Mouse (Mus musculus) megakaryocyte progenitor cell, adult 5-6 weeks (primary cell): ENCODE measurements at regions not wholly inside any gene's neighbourhood (a gene's known extent, or its start where the extent isn't known, plus 50 kb on each side); places are given as distances from the start of the nearest gene placed in this dataset.
"Not testable (repeated sequence)": the region's sequence is repeated elsewhere in the genome, so short reads cannot be mapped to it uniquely, and the experiment has no call there.

ENCODE experiments used
- ATAC-seq: replicated peaks from 2 replicates; pipeline ENCODE4 v1.8.0; 2016; ENCODE audit warnings: mild to moderate bottlenecking, moderate TSS enrichment, inconsistent platforms; ENCODE audit not compliant: poor library complexity

DNA sequence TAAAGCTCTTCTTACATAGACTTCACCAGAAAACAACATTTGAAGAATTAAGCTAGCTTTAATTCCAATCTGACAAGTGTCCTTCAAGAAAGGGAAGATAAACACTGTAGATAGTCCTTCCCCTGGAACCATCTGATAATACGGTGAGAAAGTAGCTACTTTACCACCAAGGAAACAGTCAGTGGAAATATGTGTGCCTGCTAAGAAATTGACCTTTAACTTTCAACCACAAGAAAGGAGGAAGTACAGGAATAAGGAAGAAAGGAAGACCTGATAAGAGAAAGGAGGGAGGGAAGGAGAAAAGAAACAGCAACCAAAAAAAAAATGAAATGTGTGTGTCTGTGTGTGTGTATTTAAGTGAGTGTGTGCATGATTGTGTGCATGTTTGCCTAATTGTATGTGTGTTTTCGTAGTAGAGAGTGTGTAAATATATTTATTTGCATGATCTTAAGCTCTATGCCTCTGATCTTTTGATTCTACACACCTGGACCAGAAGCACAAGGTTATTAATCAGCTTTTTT, 831.3 kb downstream of the Pla2g4a start:
- ATAC-seq = peak; percentile 87

DNA sequence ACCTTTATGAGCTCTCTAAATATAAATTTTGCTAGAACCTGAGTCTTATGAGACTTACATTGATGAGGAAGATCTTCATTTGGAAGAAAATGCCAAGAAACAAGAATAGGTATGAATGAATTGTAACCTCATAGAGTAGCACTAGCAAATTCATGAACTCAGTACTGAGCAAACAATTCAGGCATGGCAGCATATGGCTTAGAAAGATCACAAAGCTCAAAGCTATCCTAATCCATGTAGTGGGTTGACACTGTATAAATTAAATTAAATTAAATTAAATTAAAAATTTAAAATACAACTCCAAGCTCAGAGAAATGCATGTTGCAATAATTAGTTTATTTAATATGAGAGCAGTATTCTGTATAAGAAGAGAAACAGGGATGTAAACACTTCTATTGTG, 832.0 kb downstream of the Pla2g4a start:
- ATAC-seq = no peak

DNA sequence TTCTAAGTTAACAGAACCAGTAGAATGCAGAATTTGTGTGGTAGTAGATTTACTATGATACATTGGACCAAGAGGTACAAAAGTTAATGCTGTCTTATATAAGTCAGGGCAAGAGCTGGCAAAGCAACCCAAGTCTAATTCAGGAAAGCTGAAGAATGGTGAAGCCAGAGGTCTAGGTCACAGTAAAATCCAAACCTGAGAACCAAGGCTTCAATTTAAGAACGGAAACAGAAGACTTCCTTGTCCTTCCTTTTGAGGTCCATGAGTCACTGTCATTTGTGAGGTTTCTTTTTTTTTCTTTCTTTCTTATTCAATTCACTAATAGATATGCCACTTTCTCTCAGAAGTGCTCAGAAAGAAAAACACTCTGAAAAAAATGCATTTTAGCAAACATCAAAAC, 833.4 kb downstream of the Pla2g4a start:
- peak; percentile 71 for ATAC-seq

DNA sequence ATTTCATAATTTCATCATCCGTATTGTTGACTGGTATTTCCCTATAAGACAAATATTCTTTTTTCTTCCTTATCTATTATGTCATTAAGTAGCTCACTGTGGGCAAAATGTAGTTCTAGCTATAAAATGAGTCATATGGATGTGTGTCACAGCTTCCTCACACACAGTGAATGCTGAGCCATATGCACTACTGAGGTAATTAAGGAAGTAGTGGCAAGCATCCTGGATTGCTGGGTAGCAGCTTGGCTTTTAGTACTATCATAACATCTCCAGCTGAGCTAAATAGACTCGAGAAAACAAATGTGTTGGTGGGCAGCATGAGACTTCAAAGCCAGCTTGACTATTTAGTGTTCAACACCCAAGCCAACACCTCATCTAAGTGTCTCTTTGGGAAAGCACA, 857.7 kb downstream of the Pla2g4a start:
- no peak for ATAC-seq

DNA sequence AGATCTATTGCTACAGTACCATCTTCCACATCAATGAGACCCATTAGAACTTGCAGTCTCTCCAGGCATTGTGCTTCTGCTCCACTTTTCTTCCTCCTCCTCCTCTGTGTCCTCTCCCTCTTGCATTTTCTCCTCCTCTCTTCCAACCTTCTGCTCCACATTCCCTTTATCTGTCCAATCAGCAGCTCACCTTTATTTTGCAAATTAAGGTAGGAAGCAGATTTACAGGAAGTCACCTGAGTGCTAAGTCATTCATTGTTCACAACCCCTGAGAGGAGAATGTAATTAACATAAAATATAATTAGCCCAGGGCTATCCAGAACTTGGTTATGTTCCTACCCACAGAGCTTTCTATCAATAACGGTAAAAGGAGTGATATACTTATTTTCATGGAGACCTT, 863.7 kb downstream of the Pla2g4a start:
- ATAC-seq = no peak

DNA sequence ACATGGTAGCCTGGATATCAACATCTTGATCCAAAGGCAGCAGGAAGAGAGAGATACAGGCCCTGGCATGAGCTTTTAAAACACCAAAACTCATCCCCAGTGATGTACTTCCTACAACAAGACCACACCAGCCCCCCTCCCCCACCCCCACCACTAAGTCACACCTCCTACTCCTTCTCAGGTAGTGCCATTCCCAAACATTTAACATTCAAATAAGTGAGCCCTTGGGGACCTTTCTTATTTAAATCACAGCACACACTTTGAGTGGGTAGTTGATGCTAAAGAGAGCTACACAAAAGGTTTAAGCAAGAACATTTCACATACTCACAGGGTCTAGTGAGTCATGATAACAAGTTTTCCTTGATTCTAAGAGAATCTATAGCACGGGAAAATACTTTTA, 886.4 kb downstream of the Pla2g4a start:
- ATAC-seq = no peak

DNA sequence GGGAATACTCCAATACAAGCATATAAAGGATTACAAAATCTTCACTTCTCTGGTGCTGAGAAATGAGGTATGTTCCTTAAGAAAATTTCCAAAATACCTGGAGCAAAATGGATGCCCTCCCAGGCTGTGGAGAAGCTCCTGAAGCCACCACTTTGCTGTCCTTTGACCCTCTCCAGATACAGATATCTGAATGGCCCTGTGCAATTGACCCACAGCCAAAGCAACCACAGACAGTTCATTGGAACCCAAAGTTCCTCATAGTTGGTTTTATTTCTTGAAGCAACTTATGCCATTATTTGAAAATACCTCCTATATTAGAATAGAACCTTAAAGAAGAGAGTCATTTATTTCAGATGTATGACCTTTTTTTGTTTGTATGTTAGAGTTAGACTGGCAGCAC, 891.5 kb downstream of the Pla2g4a start:
- no peak for ATAC-seq

DNA sequence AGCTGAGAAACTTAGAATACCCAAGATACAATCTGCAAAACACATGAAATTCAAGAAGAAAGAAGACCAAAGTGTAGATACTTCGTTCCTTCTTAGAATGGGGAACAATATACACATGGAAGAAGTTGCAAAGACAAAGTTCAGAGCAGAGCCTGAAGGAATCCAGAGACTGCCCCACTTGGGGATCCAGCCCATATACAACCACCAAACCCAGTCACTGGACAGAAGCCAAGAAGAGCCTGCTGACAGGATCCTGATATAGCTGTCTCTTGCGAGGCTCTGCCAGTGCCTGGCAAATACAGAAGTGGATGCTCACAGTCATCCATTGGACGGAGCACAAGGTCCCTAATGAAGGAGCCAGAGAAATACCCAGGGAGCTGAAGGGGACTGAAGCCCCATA, 898.1 kb downstream of the Pla2g4a start:
- ATAC-seq = not testable (repeated sequence)

DNA sequence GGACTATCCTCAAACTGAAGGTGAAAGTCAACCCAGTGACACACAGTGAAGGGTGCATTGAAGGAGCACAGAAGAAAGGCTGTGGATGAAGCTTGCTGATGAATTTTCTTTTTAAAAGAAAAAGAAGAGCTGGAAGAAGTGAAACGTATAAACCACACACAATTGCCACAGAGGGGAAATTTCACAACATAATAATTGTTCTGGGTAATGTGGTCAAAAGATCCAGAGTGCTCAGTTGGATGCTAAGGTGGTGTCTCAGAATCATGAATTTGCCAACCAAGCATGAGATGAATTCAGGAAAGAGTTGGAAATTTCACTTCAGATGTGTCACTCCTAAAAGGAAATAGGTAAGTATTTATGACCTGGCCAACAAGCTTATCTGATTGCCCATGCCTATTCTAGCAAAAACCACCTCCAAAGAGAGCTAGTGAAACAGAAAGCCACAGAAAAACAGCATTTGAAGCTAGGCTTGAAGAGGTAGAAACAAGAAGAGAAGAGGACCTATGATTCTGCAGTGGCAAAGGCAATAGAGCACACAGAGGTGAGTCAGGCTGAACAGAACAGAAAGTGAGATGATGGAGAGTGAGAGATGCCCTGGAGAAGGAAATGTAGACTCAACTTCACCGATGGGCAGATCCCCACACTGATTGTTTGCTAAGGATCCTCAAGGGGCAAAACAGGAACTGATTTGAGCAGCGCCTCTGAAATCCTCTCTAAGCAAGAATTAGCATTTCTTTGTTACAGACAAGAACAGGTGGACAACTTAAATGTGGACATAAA, 922.7 kb downstream of the Pla2g4a start:
- ATAC-seq = peak; percentile 73

DNA sequence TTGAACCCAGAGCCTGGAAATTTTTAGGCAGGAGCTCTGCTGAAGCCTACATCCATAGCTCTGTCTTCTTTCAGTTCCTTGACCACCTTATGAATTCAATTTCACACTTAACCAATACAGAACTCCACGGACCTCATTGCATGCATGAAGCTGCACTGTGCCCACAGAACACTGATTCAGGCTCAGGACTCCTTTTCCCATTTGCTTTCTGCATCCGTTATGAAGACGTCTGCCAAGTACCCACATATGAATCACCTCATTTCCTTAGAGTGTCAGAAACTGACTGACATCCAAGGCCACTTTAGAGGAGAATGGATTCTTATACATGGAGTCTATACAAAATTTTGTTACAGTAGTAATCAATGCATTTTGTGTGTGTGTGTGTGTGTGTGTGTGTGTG, 932.8 kb downstream of the Pla2g4a start:
- no peak for ATAC-seq

DNA sequence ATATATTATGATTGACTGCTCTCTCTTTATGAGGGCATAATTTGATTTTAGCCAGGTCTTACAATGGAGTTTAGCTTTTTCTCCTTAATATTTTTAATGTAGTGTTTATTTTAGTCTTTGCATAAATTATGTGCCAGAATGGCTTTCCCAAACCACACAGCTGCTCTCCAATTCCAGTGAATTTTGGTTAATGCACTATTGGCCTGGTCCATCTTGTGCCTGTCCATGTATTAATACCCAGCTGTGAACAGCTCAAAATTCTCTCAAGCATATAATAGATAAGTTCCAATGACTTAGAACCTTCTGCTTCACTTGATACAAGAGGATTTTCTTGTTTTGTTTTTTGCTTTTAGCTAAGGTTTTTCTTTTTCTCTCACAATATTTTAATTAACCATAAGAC, 939.4 kb downstream of the Pla2g4a start:
- no peak for ATAC-seq

DNA sequence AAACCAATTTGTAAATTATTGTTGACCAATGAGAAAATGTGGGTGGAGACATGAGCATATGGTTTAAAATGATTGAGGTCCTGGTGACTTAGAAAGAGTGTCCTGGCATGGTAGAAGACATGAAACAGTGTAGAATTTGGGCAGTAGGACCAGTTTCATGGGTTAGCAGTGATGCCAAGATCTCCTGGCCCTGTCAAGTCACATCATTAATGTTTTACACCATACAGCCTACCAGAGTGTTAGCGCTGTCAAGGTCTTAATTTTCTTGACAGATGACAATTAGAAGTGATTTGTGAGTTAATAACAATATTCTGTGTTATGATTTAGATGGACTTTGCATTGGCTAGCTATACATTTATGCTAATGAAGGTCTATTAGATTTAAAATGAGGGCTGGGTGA, 939.8 kb downstream of the Pla2g4a start:
- no peak for ATAC-seq

DNA sequence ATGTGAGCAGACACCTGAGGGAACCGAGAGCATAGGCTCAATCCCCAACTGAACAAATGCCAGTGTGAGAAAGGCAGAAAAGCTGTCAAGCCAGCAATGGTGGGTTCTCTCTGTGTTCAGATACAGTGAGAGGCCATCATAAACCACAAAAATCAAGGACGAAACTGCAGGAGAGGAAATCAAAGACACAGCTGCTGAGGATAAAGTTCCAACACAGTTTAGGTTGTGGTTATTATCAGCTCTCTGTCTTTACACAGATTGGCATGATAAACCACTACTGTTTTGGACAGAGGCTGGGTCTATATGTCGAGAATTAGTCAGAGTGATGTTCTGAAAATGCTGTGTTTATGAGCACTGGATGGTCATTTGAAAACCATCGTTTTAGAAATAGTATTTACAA, 946.5 kb downstream of the Pla2g4a start:
- ATAC-seq = no peak

DNA sequence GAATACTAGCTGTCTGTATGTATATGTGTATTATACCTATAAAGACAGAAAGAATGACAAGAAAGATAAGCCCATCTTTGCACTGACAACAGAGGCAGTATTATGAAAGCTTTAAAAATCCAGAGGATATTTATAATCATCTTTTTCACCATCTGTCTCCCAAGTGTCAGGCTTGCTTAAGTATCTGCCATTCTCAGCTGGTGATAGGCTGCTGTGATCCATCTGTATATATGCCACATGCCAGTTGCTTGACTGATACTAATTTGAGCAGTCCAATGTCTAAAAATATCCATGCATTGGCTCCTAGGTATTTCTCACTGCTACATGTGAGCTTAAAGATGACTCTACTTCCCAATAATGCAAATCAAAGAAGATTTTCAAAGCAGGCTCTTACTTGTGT, 950.3 kb downstream of the Pla2g4a start:
- no peak for ATAC-seq

DNA sequence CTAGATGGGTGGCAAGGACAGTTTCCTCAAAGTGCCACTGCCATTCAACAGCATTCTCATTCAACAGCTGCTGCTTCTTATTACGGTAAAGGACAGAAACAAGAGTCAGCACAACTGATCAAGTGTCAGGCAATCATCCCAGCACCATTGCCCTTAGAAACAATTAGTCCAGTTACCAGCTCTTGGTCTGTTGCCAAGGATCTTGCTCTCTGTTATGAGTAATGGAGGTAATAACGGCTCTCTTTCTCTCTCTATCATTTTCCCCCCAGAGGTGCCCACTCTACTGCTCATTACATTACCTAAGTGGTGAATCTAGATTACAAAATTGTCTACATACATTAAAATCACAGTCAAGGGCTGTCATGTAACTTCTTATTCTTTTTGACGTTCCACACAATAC, 961.0 kb downstream of the Pla2g4a start:
- no peak for ATAC-seq

DNA sequence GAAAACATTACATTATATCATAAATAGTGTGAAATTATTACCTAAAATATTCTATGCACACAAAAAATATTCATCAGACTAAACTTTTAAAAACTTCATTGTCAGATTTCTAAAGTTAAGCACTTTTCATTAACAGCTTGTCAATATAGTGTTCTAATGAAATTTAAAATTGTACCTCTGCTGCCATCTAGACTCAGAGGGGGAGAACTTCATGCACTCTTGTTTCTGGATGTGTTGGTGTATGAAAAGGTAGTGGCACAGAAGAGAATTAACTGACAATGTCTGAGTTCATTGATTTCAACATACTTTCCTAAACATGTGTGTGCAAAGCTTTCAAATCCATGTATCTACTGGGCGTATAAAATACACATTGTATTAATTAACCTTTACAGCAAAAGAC, 967.5 kb downstream of the Pla2g4a start:
- peak; percentile 71 for ATAC-seq

DNA sequence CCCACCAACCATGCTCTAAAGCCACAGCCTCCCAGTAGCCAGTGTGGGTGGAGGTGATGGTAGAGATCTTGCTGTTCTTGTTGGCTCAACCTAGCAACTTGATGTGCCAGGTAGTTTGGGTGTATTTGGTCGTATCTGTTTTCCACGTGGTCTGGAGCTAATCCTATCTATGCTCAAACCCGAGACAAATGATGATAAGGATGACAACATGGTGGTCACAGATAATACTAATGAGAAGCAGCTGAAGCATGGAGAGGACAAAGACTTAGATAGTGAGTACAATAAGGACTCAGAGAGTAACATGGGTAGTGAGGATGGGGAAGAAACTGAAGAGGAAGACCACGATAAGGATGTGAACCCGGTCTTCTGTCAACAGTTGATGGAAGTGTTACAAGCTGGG, 983.7 kb downstream of the Pla2g4a start:
- ATAC-seq = no peak

DNA sequence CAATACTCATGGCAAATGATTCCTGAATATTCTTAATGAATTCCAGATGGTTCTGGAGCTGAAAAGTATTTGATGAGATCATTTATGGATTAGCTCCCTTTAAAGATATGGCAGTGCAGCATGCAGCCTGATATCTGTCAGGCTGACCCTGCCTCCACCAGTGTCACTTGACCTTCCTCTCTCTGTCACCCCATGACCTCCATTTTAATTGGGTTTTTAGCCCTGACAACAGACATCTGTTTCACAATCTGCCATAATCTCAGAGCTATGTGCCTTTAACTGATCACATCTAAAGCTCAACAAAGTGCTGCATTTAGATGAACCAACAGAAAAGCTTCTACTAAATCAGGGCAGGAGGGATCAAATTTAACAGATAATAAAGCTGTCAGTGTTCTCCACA, 995.7 kb downstream of the Pla2g4a start:
- ATAC-seq = no peak

DNA sequence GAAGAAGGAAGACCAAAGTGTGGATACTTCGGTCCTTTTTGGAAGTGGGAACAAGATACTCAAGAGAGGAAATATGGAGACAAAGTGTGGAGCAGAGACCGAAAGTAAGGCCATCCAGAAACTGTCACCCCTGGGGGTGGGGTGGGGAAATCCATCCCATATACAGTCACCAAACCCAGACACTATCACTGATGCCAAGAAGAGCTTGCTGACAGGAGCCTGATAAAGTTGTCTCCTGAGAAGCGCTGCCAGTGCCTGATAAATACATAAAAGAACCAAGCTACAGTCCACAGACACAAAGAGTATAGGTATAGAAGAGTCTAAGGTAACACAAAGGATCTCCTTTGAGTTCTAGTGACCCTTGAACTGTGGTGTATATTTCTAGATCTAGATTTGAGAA, 1026.7 kb downstream of the Pla2g4a start:
- ATAC-seq = no peak

DNA sequence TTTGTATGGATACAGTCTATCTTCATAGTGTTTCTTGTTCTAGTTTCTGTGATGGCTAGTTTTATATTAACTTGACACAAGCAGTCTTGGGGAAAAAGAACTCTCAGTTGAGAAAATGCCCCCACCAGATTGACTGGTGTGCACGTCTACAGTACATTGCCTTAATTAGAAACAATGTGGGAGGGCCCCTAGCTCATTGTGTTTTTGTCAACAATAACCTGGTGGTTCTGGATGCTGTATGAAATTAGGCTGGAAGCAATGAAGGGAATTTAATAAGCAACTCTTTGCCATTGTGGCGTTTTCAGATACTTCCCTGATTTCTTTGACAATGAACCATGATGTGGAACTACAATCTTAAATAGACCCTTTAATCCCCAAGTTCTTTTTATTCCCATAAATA, 1036.6 kb downstream of the Pla2g4a start:
- ATAC-seq = no peak

DNA sequence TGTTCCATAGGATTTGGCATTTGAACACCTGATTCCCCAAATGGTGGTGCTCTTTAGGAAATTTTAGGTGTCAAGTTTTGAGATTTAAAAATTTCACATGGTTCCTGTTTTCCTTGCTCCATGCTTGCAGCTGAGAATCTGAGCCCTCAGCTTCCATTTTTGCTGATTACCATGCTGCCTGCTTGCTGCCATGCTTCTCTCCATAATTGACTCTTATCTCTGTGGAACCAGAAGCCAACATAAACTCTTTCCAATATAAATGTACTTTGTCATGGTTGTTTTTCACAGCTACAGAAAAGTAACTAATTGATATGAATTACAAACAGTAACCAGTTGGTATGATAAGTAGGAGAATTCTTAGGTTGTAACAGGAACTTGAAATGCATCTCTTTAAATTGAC, 1044.0 kb downstream of the Pla2g4a start:
- ATAC-seq = no peak

DNA sequence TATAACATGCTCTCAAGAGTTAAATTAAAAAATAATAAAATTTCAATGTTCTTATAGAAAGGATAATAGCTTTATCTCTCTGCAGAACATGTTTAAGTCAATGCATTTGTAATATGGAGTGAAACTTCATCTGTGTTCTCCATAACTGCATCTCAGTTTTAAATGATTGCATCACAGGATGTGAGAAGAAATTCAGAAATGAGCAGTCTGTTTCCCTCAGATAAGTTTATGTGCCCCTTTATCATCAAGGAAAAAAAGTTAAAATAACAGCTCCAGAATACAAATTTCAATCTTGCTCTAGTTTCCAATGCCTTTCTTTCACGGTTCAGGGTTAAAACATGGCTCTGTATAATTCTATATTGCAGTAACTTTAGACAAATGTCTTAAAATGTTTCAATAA, 1048.3 kb downstream of the Pla2g4a start:
- no peak for ATAC-seq

DNA sequence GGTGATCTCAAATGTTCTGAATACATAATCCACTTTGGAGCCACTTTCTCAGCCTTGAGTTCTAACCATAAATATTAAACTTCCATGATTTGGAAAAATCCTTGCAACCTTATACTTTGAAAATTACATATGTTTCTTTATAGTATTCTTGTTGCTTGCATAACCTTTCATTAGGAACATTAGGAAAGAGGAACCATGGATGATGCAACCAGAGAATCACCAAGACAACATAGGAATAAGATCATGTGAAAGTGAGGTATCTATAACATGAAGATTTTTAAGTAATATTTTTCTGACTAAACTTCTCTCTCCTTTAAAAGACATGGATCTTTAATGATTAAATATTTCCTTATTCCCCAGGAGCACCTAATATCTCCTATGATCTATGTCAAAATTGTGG, 1057.0 kb downstream of the Pla2g4a start:
- ATAC-seq = peak; percentile 90
